Mouse (Mus musculus) ovary, postnatal 36 days (tissue): ENCODE results near the gene Pcx.

Experiments
- DNase-seq: peaks from one replicate; pipeline ENCODE4 v3.0.0; 2022; ENCODE audit warnings: low spot score, mixed read lengths

Pcx gene

DNA sequence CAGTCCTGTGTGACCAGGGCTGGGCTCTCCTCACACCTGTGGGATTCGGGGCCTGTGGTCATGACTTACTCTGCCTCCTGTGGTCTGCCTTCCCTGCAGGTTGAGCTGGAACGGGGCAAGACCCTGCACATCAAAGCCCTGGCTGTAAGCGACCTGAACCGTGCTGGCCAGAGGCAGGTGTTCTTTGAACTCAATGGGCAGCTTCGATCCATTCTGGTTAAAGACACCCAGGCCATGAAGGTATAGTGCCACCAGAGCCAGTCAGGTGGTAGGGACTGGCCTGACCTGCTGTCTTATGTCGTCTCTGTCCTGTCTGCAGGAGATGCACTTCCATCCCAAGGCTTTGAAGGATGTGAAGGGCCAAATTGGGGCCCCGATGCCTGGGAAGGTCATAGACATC, 110.4 kb downstream of the Pcx start:
- no peak for DNase-seq

DNA sequence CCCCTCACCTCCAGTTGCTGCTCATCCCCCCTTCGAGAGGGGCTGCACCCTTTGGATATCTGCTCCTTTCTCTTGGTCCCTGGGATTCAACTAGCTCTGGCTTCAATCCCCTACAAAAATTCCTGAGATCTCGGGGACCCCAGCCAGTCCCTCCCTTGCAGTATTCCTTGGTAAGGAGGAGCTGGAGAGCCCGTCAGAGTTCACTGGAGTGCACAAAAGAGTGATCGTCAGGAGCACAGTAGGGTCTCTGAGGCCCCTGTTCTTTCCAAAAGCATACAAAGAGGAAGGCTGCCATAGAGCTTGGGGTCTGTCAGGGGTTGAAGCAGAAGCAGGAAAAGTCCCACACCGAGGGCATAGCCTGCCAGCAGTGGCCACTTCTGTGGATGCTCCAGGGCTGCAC, 112.5 kb downstream of the Pcx start:
- DNase-seq, result no peak

DNA sequence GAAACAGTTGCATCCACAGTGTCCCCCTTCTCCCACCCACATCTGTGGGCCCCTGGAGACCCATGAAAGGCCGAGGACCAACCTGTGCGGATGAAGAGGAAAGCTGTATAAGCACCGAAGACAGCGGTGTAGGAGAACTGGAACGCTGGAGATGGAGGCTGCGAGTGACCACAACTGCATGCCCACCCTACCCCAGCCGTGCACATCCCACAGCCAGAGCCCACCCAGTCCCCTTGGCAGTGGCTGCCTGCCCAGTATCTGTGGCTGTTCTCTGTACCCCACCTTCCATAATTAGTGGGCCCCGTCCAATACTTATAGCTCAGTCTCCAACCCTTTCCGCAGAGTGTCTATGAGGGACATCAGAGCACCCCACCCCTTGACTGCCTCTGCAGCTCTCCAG, 113.1 kb downstream of the Pcx start:
- no peak for DNase-seq

DNA sequence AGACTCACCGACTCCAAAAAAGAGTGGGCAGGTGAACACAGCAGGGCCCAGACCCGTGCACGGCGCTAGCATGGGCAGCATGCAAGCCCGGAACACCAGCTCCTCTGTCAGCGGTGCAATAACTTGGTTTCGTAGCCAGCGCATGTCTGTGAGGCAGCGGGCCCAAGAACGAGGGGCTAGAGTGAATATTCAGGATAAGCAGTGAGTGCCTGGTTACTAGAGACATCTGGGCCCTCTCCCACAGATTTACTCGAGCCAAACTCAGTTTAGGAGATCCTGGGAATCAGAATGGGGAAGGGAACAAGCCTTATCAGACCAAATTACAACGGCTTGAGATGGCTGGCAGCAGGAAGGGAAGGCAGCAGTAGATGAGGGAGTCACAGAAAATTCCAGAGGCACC, 113.7 kb downstream of the Pcx start:
- no peak for DNase-seq

DNA sequence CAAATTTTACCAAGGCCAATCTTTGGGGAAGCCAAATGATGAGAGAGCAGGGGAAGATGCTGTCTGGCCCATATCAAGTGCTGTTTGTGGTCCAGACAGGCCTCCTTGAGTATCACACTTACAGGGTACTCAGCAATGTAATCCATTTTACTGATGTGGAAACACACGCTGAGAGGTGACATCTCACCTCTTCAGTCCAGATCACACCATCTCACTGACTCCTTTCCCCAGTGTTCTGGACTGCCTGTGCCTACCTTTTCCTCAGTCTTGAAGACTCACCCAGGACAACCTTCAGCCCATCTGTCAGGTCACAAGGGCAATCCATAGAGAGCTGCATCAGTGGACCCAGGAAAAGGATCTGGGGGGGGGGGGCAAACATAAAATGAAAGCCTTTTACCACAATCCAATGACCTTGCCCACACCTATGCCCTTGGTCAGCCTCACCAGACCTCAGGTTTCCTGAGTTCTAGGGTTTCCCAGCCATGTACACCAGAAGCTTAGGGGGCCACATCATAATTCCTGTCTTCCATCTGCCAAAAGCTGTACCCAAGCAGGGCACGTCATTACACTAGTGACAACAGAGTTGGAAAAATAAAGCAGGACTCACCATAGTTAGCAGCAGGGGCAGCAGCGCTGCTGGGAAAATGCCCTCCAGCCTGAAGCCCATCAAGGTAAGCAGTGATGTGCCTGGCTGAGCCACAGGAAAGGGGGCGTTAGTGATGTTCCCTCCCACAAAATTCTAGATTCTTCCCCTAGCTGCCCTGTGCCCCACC, 114.3 kb downstream of the Pcx start:
- DNase-seq, result no peak

DNA sequence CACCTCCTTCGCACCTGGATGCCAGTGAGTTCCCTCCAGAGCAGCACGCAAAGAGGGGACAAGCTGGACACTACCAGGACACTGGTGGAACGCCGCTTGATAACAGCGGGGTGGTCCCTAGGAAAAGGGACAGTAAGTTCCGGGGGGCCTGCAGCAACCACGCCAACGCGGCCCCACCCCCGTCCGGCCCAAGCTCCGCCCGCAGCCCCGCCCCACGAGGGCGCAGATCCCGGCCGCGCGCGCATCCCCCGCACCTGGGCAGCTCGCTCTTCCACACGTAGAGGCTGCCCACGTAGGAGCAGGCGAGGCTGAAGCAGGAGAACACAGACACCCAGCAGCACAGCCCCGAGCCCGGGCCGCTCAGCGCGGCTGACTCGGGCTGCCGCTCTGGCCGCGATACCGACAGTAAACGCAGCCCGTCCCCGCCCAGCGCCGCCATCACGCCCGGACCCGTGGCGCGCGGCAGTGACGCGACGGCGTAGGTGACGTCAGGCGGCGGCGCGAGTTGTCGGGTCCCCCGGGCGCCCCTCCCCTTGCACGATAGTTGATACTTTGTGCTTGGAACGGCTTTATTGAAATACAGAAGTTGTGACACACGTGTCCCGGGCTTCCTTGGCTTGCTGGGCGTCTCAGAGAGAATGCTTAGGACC, 115.0 kb downstream of the Pcx start, which contains the start of gene Rce1:
Gene Rce1 (minus strand): TSS at position 463 of the 650 bp plus-strand sequence.
- DNase-seq, result peak; percentile 91

DNA sequence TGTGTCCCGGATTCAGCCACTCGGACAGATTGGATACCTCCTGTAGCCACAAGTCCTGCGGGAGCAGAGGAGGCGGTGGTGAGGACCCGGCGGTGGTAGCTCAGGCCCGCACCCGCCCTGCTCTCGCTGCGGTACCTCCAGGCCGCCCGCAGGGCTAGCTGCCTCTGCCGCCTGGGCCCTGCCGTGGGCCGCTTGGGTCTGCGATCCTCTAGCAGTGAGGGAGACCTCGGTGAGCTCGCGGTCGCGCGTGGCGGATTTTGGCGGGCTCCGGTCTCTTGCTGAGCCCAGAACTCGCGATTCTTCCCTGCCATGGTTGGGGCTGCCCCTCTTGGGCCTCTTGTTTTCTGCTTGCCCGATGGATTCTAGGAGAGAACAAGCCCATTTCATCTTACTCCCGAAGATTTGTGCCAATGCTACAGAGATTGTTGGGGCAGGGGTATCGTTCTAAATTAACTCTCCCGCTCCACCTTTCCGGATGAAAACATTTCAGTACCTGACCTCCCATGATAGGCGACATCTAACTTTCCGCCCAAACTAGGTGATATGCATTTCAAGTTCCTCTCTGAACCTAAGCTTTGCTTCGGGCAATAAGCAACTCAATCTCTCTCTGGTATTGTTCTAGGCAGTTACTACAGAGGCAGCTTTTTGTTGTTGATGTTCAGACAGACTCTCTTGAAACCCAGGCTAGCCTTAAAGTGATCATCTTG, 115.7 kb downstream of the Pcx start:
- no peak for DNase-seq

DNA sequence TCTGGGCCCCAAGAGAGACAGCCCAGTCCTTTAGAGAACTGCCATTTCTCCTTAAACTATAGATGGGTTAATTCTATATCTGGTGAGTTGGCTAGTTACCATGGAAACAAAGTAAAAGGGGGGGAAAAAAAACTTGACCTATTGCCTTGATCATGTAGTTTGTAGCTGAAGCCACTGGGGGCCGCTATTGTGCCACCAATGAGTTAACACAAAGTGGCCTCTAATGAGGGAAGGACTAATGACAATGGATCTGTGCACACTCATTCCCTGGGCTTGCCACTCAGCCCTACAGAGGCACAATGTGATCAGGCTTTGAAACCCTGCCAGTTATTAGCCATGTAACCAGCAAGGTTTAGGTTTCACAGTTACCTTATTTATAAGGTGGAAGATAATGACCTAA, 118.5 kb downstream of the Pcx start:
- DNase-seq, result peak; percentile 55

DNA sequence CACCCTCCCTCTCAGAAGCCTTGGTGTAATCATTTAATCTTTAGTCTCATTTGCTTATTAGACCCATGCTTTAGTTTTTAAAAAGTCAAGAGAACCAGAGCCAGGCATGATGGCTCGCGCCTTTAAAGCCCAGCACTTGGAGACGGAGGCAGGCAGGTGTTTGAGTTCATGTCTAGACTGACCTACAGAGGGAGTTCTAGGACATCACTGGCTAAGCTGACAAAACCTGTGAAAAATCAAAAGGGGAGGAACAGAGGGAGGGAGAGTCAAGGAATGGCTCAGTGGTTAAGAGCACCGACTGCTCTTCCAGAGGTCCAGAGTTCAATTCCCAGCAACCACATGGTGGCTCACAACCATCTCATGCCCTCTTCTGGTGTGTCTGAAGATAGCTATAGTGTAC, 125.7 kb downstream of the Pcx start:
- no peak for DNase-seq

DNA sequence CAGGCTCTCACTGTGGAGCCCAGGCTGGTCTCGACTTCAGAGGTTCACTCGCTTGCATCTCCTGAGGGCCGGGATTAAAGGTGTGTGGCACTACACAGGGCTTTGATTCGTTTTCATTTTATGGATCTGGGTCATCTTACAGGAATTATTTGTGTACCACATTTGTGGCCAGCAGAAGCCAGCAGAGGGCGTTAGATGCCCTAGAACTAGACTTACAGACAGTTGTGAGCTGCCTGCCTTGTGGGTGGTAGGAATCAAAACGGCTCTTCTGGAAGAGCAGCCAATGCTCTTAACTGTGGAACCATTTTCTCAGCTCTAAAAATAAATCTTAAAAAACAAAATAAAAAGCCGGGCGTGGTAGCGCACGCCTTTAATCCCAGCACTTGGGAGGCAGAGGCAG, 134.0 kb downstream of the Pcx start:
- DNase-seq, result peak; percentile 12

DNA sequence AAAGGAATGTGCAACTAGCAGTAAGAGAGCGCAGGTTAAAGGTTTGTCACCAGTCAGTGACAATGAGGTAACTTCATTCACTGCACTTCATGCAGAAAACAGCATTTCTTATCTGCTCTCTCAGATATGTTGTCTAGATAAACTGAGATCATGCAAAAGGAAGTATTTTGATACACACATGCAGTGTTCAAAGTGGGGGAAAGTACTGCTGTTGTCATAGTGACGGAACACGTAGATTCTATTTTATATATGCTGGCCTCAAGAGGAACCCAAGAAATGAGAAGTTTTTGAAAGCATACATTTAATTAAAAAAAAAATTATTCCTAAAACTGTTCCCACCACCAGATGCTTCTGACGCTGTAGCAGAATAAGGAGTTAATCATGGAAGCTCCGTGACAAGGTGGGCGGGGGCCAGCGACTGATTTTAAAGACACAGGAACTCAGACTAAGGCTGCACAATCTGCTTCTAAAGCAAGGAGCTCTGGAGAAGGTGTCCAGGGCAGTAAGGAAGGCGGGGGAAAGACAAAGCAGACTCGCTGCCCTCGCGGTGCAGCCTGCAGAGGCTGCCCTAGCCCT, 136.7 kb downstream of the Pcx start:
- DNase-seq, result no peak

DNA sequence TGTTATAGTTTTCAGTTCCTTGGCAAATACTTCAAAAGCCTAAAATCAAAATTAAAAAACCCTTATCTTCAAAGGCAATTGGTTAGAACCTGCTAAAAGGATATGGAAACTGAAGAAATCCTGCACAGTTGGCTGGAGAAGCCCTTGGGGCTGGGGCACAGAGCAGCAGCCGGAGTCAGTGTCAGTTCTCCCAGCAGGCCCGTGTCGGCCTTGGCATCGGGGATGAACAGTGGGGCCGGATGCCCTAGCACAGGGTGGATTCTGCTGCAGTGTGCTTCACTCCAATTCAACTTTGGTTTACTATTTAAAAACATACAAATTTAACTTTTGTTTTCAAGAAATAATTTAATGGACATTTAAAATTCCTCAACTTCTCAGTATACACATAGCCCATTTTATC, 147.9 kb downstream of the Pcx start:
- peak; percentile 5 for DNase-seq

DNA sequence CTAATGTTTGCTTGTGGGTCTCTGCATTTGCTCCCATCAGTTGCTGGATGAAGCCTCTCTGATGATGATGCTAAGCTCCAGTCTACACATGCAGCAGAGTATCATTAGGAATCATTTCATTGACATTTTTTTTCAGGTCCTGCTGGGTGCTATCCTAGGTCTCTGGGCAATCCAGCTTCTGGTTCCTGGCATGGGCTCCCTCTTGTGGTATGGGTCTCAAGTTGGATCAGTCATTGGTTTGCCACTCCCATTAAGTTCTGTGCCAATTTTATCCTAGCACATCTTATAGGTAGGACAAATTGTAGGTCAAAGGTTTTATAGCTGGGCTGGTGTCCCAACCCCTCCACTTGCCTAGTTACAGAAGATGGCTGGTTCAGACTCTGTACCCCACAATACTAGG, 156.5 kb downstream of the Pcx start:
- no peak for DNase-seq

DNA sequence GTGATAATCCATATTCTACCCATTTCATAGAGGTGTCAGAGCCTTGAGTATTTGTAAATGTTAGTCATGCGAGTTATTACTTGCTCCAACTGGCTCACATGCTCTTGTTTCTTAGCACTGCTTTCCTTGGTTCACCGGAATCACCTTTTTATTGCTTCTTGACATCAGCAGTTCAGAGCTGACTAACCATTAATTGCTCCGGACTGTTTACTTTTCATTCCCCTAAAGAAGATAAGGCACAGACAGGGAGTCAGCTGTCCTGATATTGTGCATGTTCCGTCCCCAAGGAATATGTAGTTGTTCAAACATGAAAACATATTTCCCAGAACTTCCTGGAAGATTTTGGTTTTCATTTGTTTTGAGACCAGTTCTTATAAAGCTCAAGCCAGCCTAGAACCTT, 160.5 kb downstream of the Pcx start:
- DNase-seq, result no peak
